Mouse (Mus musculus) midbrain, embryonic 14.5 days (tissue): Measurements from ENCODE around the gene Calr3. TPM values are rescaled to one million over a fixed set of nuclear protein-coding genes. Genes with fewer than 3 reads are reported as not detected.

Experiments used
- ATAC-seq: fragments of 200-750 bp; cut with Nextera tagmentation; 2 replicates; pipeline ENCODE4 v1.8.0; 2017; ENCODE audit warnings: moderate number of reproducible peaks, moderate library complexity; ENCODE audit not compliant: low FRiP score, low TSS enrichment
- DNase-seq: peaks from one replicate; pipeline ENCODE4 v3.0.0-alpha.2; 2015
- H3K27ac ChIP-seq: fragments of 300-500 bp; sonication (generic); replicated peaks from 2 replicates; pipeline ENCODE4 v1.5.1; 2014; ENCODE audit warnings: mild to moderate bottlenecking, low read depth, low read length, moderate library complexity
- H3K27me3 ChIP-seq: fragments of 300-500 bp; sonication (generic); 2 replicates; pipeline ENCODE4 v1.6.1; 2014; ENCODE audit warnings: low read length, control low read depth, mixed read lengths; ENCODE audit not compliant: control insufficient read depth, insufficient read depth
- H3K36me3 ChIP-seq: fragments of 300-500 bp; sonication (generic); 2 replicates; pipeline ENCODE4 v1.6.1; 2014; ENCODE audit warnings: low read length, control low read depth; ENCODE audit not compliant: control insufficient read depth, insufficient read depth
- H3K4me1 ChIP-seq: fragments of 300-500 bp; sonication (generic); 2 replicates; pipeline ENCODE4 v1.6.1; 2014; ENCODE audit warnings: mild to moderate bottlenecking, antibody characterized with exemption, low read length, control low read depth; ENCODE audit not compliant: control insufficient read depth, insufficient read depth
- H3K4me2 ChIP-seq: fragments of 300-500 bp; sonication (generic); 2 replicates; pipeline ENCODE4 v1.6.1; 2014; ENCODE audit warnings: mild to moderate bottlenecking, low read length, moderate library complexity
- H3K4me3 ChIP-seq: fragments of 300-500 bp; sonication (generic); replicated peaks from 2 replicates; pipeline ENCODE4 v1.5.1; 2014; ENCODE audit warnings: low read depth, low read length
- H3K9ac ChIP-seq: fragments of 300-500 bp; sonication (generic); replicated peaks from 2 replicates; pipeline ENCODE4 v1.6.1; 2014; ENCODE audit warnings: mild to moderate bottlenecking, low read length, moderate library complexity
- H3K9me3 ChIP-seq: fragments of 300-500 bp; sonication (generic); 2 replicates; pipeline ENCODE4 v1.6.1; 2016; ENCODE audit warnings: low read length, control low read depth, mixed read lengths; ENCODE audit not compliant: control insufficient read depth
- WGBS: fragments of 180-500 bp; shearing (Covaris S2); extraction: QIAGEN DNeasy Blood & Tissue Kit; methylation state at CpG from one replicate; pipeline ENCODE4 v1.1.7; 2014; 5-methylcytosine and 5-hydroxymethylcytosine counted together
- polyA plus RNA-seq: library from polyadenylated mRNA; unstranded; fragments of >200 nt; fragmentation: Nextera tagmentation; extraction: Ambion mirVana; gene quantifications from 2 replicates; pipeline ENCODE4 v1.2.1, GENCODE M21; 2014

Calr3 gene
- polyA plus RNA-seq, 1 experiment from 2014 or later: 0.86 TPM

DNA sequence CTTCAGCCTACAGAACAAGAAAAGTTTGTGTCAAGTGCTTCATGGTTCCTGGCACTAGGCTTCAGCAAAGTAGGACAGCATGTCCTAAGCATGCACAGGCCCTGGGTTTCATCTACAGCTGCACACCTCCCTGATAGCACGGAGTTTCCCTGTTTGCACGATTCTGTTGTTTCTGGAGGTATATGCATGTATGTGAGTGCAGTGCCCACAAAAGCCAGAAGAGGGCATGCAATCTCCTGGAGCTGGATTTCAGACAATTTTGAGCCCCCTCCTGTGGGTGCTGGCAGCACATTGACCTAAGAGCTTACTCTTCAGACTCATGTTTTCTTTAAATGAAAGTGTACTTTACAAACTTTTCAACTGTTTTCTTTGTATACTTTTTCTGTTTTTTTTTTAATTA is 10.2 kb upstream of the Calr3 start:
- no peak overlapping the region for H3K4me2 ChIP-seq
- H3K9ac ChIP-seq: no peak overlapping the region
- no peaks in the 10 kb centered on the region for H3K4me1 ChIP-seq
- peaks cover 74% of the 10 kb centered on the region for H3K36me3 ChIP-seq
- no peaks in the 10 kb centered on the region for H3K9me3 ChIP-seq
- DNase-seq (no peak), ATAC-seq (no peak)
- H3K4me3 ChIP-seq: no peak overlapping the region
- H3K27ac ChIP-seq: no peak overlapping the region
- WGBS: 94% methylated on average over 2 of the region's 2 CpGs
- no peaks in the 10 kb centered on the region for H3K27me3 ChIP-seq

DNA sequence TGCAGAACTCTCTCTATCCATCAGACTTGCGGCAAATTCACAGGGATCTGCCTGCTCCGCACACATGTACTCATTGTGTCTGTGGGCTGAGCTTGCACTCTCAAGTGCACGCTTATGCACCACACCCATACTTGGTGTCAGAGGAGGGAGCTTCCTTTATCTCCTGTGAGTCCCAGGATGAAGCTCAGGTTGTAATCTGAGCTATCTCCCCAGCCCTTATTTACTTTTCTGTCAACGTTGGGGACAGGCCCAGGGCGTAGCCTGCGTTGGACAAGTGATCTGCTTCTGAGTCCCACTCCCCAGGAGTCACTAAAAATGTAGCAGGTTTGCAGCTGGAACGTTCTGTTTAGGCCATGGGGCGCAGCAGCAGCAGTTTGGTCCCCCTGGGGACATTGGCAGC is 7.8 kb upstream of the Calr3 start:
- no peak overlapping the region for H3K9ac ChIP-seq
- H3K27ac ChIP-seq: no peak overlapping the region
- H3K4me3 ChIP-seq: no peak overlapping the region
- WGBS: 91% methylated on average over 8 of the region's 8 CpGs
- no peaks in the 10 kb centered on the region for H3K4me1 ChIP-seq
- DNase-seq: no peak
- ATAC-seq: no peak
- H3K4me2 ChIP-seq: no peak overlapping the region
- no peaks in the 10 kb centered on the region for H3K9me3 ChIP-seq
- peaks cover 60% of the 10 kb centered on the region for H3K36me3 ChIP-seq
- no peaks in the 10 kb centered on the region for H3K27me3 ChIP-seq

DNA sequence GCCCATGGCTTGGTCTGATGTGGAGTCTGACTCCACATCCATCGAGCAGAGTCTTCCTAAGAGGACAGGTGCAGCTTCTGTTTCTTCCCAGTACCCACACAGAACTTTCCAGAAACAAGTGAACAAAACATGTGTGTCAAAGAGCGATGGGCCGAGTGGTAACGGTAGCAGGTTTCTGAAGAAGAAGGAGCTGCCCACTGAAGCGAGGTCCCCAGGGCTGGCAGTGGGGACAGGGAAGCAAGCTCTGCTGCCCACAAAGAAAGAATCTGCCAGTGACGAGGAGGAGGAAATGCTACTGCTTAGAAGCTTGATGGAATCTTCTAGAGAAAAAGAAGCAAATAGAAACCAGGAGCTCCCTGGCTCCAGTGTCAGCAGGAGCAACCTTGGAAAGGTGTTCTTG is 1.4 kb upstream of the Calr3 start:
- DNase-seq: no peak
- peaks cover 11% of the 10 kb centered on the region for H3K36me3 ChIP-seq
- no peaks in the 10 kb centered on the region for H3K27me3 ChIP-seq
- 93% methylated on average over 6 of the region's 6 CpGs for WGBS
- H3K9me3 ChIP-seq: no peaks in the 10 kb centered on the region
- no peak overlapping the region for H3K9ac ChIP-seq
- H3K4me3 ChIP-seq: no peak overlapping the region
- no peak overlapping the region for H3K4me2 ChIP-seq
- no peak for ATAC-seq
- peaks cover 7% of the 10 kb centered on the region; the same call in 1 of the 2 replicates for H3K4me1 ChIP-seq
- no peak overlapping the region for H3K27ac ChIP-seq

DNA sequence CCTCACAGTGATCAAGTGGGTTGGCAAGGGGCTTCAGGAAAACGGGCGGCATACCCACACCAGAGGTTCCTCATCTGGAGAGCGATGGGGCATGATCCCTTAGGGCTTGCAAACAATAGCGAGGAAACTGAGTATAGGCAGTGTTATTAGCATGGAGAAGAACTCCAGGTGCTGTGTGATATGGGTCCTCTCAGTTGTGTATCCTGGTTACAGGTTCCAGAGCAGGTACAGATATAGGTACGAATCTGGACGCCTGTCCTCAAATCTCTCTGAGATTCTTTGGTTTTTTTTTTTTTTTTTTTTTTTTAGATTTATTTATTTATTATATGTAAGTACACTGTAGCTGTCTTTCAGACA is 302 bp upstream of the Calr3 start:
- H3K9ac ChIP-seq: peak overlapping the region; percentile 66; the same call in 1 of the 2 replicates
- WGBS: 48% methylated on average over 6 of the region's 6 CpGs

DNA sequence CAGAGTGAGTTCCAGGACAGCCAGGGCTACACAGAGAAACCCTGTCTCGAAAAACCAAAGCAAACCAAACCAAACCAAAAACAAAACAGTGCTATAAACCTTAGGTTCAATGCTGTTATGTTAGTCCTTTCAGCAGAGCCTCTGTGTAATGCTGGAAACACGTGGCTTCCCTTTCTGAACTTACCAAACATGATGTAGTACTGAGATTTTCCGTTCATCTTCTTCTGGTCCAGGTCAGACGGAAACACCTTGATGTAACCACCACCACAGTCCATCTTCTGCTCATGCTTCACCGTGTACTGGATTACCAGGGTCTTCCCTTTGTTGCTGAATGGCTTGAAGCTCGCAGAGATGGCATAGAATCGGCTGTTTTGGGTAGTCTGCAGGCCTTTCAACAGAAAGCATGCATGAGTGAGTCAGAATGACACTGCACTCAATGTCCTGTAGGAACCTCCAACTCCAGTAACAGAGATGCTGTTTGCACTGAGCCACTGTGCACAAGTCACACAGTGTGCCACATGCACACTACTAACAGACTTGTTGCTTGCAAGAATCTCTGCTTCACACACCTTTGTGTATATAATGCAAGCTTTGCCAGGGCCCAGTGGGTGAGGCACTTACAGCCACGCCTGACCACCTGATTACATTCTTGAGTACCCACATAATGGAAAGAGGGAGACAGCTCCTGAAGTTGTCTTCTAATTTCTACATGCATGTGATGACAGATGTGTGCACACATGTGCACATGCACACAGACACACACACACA is 5.2 kb downstream of the Calr3 start:
- Histone ChIP-seq H3K4me2 (no peak overlapping the region), H3K36me3 (no peaks in the 10 kb centered on the region), H3K27me3 (no peaks in the 10 kb centered on the region), H3K4me3 (no peak overlapping the region), H3K27ac (no peak overlapping the region), H3K4me1 (0 out of 2 replicates have a peak, but pooled peaks cover 3% of the 10 kb centered on the region), H3K9ac (no peak overlapping the region), H3K9me3 (no peaks in the 10 kb centered on the region)
- DNase-seq (no peak), ATAC-seq (no peak)
- 63% methylated on average over 8 of the region's 8 CpGs for WGBS

More for the DNA sequence above, 302 bp upstream of the Calr3 start:
- peak overlapping the region; percentile 70 for H3K4me2 ChIP-seq
- H3K4me3 ChIP-seq: peak overlapping the region; percentile 45
- no peaks in the 10 kb centered on the region for H3K27me3 ChIP-seq
- H3K9me3 ChIP-seq: no peaks in the 10 kb centered on the region
- H3K27ac ChIP-seq: peak overlapping the region; percentile 78
- H3K4me1 ChIP-seq: peaks cover 7% of the 10 kb centered on the region; the same call in 1 of the 2 replicates
- ATAC-seq (peak; percentile 66; the same call in 1 of the 2 replicates), DNase-seq (no peak)
- H3K36me3 ChIP-seq: peaks cover under 1% of the 10 kb centered on the region; the same call in 1 of the 2 replicates

DNA sequence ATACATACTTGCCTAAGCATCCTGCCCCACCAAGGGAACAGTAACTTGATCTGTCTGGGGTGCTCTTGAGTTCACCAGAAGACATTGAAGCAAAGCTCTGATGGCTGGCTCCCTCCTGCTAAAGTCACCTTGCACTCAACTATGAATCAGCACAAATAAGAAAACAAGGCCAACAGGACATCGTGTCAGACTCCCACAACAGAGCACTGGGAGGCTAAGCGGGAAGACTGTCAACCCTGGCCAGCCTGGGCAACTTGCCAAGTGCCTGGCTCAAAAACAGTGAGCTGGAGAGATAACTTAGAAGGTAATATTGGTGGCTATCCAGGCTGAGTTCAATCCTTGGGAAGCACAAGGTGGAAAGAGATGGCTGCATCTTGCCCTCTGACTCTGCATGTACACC is 8.7 kb downstream of the Calr3 start:
- no peak overlapping the region for H3K4me3 ChIP-seq
- no peak overlapping the region for H3K9ac ChIP-seq
- H3K4me2 ChIP-seq: no peak overlapping the region
- no peaks in the 10 kb centered on the region for H3K36me3 ChIP-seq
- ATAC-seq (no peak), DNase-seq (peak; percentile 15)
- no peaks in the 10 kb centered on the region for H3K27me3 ChIP-seq
- H3K4me1 ChIP-seq: no peaks in the 10 kb centered on the region
- H3K27ac ChIP-seq: no peak overlapping the region
- WGBS: 42% methylated on average over 2 of the region's 2 CpGs
- no peaks in the 10 kb centered on the region for H3K9me3 ChIP-seq

DNA sequence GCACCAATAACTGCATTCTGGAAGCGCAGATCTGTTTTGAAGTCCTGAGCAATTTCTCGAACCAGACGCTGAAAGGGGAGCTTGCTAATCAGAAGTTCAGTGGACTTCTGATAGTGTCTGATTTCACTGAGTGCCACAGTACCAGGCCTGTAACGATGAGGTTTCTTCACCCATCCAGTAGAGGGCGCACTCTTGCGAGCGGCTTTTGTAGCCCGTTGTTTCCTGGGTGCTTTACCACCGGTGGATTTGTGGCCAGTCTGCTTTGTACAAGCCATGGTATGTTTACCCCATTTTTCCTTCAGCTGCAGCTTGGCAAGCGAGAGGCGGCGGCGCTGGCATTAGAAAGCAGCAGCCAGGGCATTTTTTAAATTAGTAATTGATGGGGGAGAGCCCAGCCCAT is 14.0 kb downstream of the Calr3 start:
- DNase-seq (no peak), ATAC-seq (no peak)
- Histone ChIP-seq H3K9me3 (no peaks in the 10 kb centered on the region), H3K27ac (no peak overlapping the region), H3K36me3 (no peaks in the 10 kb centered on the region), H3K4me1 (no peaks in the 10 kb centered on the region), H3K9ac (no peak overlapping the region), H3K4me2 (no peak overlapping the region), H3K27me3 (no peaks in the 10 kb centered on the region), H3K4me3 (no peak overlapping the region)
- WGBS: 59% methylated on average over 13 of the region's 13 CpGs

DNA sequence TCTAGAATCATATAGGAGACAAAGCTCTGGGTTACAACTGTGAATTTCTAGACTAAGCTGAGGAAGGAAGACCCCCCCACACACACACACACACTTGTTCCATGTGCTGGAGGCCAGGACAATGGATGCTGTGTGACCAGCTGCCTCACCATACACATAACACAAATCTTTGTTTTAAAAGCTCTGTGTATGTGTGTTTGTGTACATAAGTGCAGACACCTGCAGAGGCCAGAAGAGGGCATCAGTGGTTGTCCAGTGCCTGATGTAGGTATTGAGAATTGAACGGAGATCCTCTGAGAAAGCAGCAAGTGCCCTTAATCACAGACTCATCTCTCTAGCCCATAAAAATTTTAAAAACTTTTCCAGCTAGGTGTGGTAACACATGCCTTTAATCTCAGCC is 20.7 kb downstream of the Calr3 start:
- Histone ChIP-seq H3K9ac (no peak overlapping the region), H3K4me1 (peaks cover 22% of the 10 kb centered on the region), H3K27me3 (no peaks in the 10 kb centered on the region), H3K4me2 (no peak overlapping the region), H3K27ac (no peak overlapping the region), H3K9me3 (no peaks in the 10 kb centered on the region), H3K36me3 (no peaks in the 10 kb centered on the region), H3K4me3 (no peak overlapping the region)
- WGBS: 68% methylated on average over 1 of the region's 1 CpGs
- DNase-seq: no peak
- ATAC-seq: no peak
